Mouse (Mus musculus) bone marrow, adult 2 months (tissue): ENCODE data around the gene Ctdsp1.

ENCODE experiments used
- CTCF ChIP-seq: fragments of 200-500 bp; IDR thresholded peaks from 2 replicates; pipeline ENCODE4 v1.5.1; 2011; ENCODE audit warnings: low read length, control low read depth; ENCODE audit not compliant: control insufficient read depth, insufficient read depth
- POLR2A ChIP-seq: fragments of 200-500 bp; IDR thresholded peaks from 2 replicates; pipeline ENCODE4 v1.6.1; 2011; ENCODE audit warnings: low read depth, mild to moderate bottlenecking, control low read depth, low read length, borderline replicate concordance; ENCODE audit not compliant: control insufficient read depth

DNA sequence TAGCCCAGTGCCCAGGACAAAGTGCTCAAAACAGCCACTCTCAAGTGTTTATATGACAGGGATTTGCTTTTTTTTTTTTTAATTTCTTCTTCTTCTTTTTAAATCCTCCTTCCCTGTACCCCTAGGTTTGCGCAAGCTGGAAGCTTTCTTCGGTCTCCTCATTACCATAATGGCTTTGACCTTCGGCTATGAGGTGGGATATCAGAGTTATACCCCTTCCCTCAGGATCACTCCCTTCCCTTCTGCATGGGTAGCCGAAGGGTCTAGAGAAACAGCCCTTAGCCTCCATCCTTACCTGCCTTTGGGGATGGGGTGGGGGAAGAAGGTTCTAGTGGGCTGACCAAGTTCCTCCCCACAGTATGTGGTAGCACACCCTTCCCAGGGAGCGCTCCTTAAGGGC is 10.8 kb upstream of the Ctdsp1 start:
- TF ChIP-seq POLR2A (no peak), CTCF (no peak)
